Mouse (Mus musculus): Measurements from ENCODE around the gene Hspb7. TPM values are rescaled to one million over a fixed set of nuclear protein-coding genes. Genes with fewer than 3 reads are reported as not detected.

Hspb7 gene
- polyA plus RNA-seq, 1 experiment, result not detected

DNA sequence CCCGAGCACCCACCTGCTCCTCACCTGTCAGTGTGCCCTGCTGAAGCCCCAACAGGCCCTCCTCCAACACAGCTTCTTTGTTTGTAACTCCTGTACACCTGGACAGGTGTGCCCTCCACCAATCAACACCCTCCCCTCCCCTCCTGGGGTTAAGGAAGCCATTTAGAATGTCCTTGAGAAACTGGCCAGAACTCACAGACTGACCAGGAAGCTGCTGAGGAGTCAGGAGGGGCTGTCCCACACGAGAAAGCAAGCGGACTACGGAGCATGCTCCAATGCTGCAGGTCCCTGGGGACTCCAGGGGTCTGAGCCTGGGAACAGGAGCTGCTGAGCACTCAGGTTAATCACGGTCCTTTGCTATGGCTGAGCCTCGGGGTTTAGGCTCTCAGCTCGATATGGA lies 4.7 kb upstream of the Hspb7 start, which contains the start of gene Clcnkb:
Gene Clcnkb (minus strand): TSS at position 91 of the 400 bp plus-strand sequence.
- H3K27ac ChIP-seq (ENCODE audit: insufficient read depth, low read depth, low read length), result no peak within 1 kb of the TSS
- H3K4me3 ChIP-seq (ENCODE audit: insufficient read depth, low read length), result no peak within 1 kb of the TSS
- H3K4me1 ChIP-seq (ENCODE audit: control insufficient read depth, insufficient read depth, low read length), result peaks cover 19% of the 10 kb centered on the region
- TF ChIP-seq POLR2A (IDR thresholded peaks at IDR 0.05; ENCODE audit: borderline replicate concordance, low read depth, low read length) (no peak), CTCF (IDR thresholded peaks at IDR 0.05; ENCODE audit: low read depth, low read length) (no peak)

- Histone ChIP-seq H3K4me3 (ENCODE audit: insufficient read depth, low read length) (0 out of 2 replicates have a peak overlapping the region, but pooled peaks have one; percentile 3), H3K27ac (ENCODE audit: insufficient read depth, low read depth, low read length) (peak overlapping the region; percentile 76), H3K4me1 (ENCODE audit: control insufficient read depth, insufficient read depth, low read length) (peaks cover 31% of the 10 kb centered on the region)
- no peak for TF ChIP-seq POLR2A (IDR thresholded peaks at IDR 0.05; ENCODE audit: borderline replicate concordance, low read depth, low read length)
- TF ChIP-seq CTCF (IDR thresholded peaks at IDR 0.05; ENCODE audit: low read depth, low read length), result no peak
These were observed 984 bp upstream of the Hspb7 start for GRCm38 (mm10) chr4:141419398-141420191.

GRCm38 (mm10) chr4:141420886-141421285 lies 307 bp downstream of the Hspb7 start:
- Histone ChIP-seq H3K4me1 (ENCODE audit: control insufficient read depth, insufficient read depth, low read length) (peaks cover 36% of the 10 kb centered on the region), H3K27ac (ENCODE audit: insufficient read depth, low read depth, low read length) (no peak overlapping the region), H3K4me3 (ENCODE audit: insufficient read depth, low read length) (no peak overlapping the region)
- TF ChIP-seq CTCF (IDR thresholded peaks at IDR 0.05; ENCODE audit: low read depth, low read length) (no peak), POLR2A (IDR thresholded peaks at IDR 0.05; ENCODE audit: borderline replicate concordance, low read depth, low read length) (no peak)

GRCm38 (mm10) chr4:141421423-141421822 lies 844 bp downstream of the Hspb7 start:
- Histone ChIP-seq H3K4me3 (ENCODE audit: insufficient read depth, low read length) (no peak overlapping the region), H3K4me1 (ENCODE audit: control insufficient read depth, insufficient read depth, low read length) (peaks cover 39% of the 10 kb centered on the region), H3K27ac (ENCODE audit: insufficient read depth, low read depth, low read length) (no peak overlapping the region)
- TF ChIP-seq POLR2A (IDR thresholded peaks at IDR 0.05; ENCODE audit: borderline replicate concordance, low read depth, low read length) (no peak), CTCF (IDR thresholded peaks at IDR 0.05; ENCODE audit: low read depth, low read length) (no peak)

DNA sequence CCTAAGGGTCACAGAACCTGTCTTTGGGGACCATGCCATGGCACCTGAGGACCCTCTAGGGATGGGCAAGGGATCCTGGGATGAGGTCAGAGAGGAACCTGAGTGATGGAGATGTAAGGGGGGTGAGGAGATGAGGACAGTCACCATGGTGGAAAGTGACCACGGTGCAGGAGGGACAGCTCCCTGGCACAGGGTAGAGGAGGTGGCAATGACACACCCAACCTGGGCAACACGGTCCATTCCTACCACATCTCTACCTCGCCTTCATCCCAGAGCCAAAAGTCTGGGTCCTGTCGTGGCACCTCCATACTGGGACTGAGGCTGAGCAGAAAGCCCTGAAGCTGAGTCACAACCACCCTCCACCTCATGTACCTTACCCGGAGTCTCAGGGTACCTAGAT lies 2.3 kb downstream of the Hspb7 start:
- Histone ChIP-seq H3K27ac (ENCODE audit: insufficient read depth, low read depth, low read length) (no peak overlapping the region; the same call in 1 of the 2 replicates), H3K4me3 (ENCODE audit: insufficient read depth, low read length) (no peak overlapping the region), H3K4me1 (ENCODE audit: control insufficient read depth, insufficient read depth, low read length) (peaks cover 45% of the 10 kb centered on the region)
- TF ChIP-seq CTCF (IDR thresholded peaks at IDR 0.05; ENCODE audit: low read depth, low read length) (no peak), POLR2A (IDR thresholded peaks at IDR 0.05; ENCODE audit: borderline replicate concordance, low read depth, low read length) (no peak)

GRCm38 (mm10) chr4:141423288-141423687 lies 2.7 kb downstream of the Hspb7 start:
- peak overlapping the region; percentile 24 for H3K27ac ChIP-seq (ENCODE audit: insufficient read depth, low read depth, low read length)

GRCm38 (mm10) chr4:141423691-141424431 lies 3.3 kb downstream of the Hspb7 start:
- peaks cover 45% of the 10 kb centered on the region for H3K4me1 ChIP-seq (ENCODE audit: control insufficient read depth, insufficient read depth, low read length)
- no peak overlapping the region for H3K4me3 ChIP-seq (ENCODE audit: insufficient read depth, low read length)
- H3K27ac ChIP-seq (ENCODE audit: insufficient read depth, low read depth, low read length), result peak overlapping the region; percentile 24
- TF ChIP-seq POLR2A (IDR thresholded peaks at IDR 0.05; ENCODE audit: borderline replicate concordance, low read depth, low read length) (no peak), CTCF (IDR thresholded peaks at IDR 0.05; ENCODE audit: low read depth, low read length) (no peak)

More at GRCm38 (mm10) chr4:141423288-141423687, 2.7 kb downstream of the Hspb7 start:
- TF ChIP-seq POLR2A (IDR thresholded peaks at IDR 0.05; ENCODE audit: borderline replicate concordance, low read depth, low read length) (no peak), CTCF (IDR thresholded peaks at IDR 0.05; ENCODE audit: low read depth, low read length) (no peak)
- Histone ChIP-seq H3K4me1 (ENCODE audit: control insufficient read depth, insufficient read depth, low read length) (peaks cover 45% of the 10 kb centered on the region), H3K4me3 (ENCODE audit: insufficient read depth, low read length) (no peak overlapping the region)

- peak overlapping the region; percentile 57 for H3K4me3 ChIP-seq (ENCODE audit: insufficient read depth, low read length)
- TF ChIP-seq POLR2A (IDR thresholded peaks at IDR 0.05; ENCODE audit: borderline replicate concordance, low read depth, low read length), result no peak
- no peak for TF ChIP-seq CTCF (IDR thresholded peaks at IDR 0.05; ENCODE audit: low read depth, low read length)
- H3K4me1 ChIP-seq (ENCODE audit: control insufficient read depth, insufficient read depth, low read length), result peaks cover 31% of the 10 kb centered on the region
- peak overlapping the region; percentile 86 for H3K27ac ChIP-seq (ENCODE audit: insufficient read depth, low read depth, low read length)
These were observed 5.2 kb downstream of the Hspb7 start for GRCm38 (mm10) chr4:141425484-141426479.

Data from bone marrow macrophage, adult 2 months (primary cell).